Mouse (Mus musculus): ENCODE results near the gene Srgap2. TPM values are rescaled to one million over a fixed set of nuclear protein-coding genes. Genes with fewer than 3 reads are reported as not detected.

Srgap2 gene
- polyA plus RNA-seq, 1 experiment, result 0.38 TPM

GRCm38 (mm10) chr1:131417821-131418660 lies 109.1 kb downstream of the Srgap2 start:
- no peak for TF ChIP-seq TAL1 (IDR thresholded peaks at IDR 0.05; ENCODE audit: low read length)
- no peak for TF ChIP-seq GATA1 (IDR thresholded peaks at IDR 0.05; ENCODE audit: low read length)
- peaks cover 6% of the 10 kb centered on the region for H3K4me1 ChIP-seq (ENCODE audit: control insufficient read depth)
- H3K9me3 ChIP-seq (ENCODE audit: control insufficient read depth, low read length), result no peaks in the 10 kb centered on the region
- no peaks in the 10 kb centered on the region for H3K36me3 ChIP-seq (ENCODE audit: control insufficient read depth)
- H3K4me3 ChIP-seq (replicated peaks), result no peak overlapping the region
- H3K27me3 ChIP-seq (ENCODE audit: control insufficient read depth), result no peaks in the 10 kb centered on the region

GRCm38 (mm10) chr1:131417059-131417750 lies 109.9 kb downstream of the Srgap2 start:
- Histone ChIP-seq H3K9me3 (ENCODE audit: control insufficient read depth, low read length) (no peaks in the 10 kb centered on the region), H3K4me3 (replicated peaks) (no peak overlapping the region), H3K27me3 (ENCODE audit: control insufficient read depth) (no peaks in the 10 kb centered on the region), H3K36me3 (ENCODE audit: control insufficient read depth) (no peaks in the 10 kb centered on the region), H3K4me1 (ENCODE audit: control insufficient read depth) (peaks cover 6% of the 10 kb centered on the region)
- TF ChIP-seq TAL1 (IDR thresholded peaks at IDR 0.05; ENCODE audit: low read length) (no peak), GATA1 (IDR thresholded peaks at IDR 0.05; ENCODE audit: low read length) (no peak)

DNA sequence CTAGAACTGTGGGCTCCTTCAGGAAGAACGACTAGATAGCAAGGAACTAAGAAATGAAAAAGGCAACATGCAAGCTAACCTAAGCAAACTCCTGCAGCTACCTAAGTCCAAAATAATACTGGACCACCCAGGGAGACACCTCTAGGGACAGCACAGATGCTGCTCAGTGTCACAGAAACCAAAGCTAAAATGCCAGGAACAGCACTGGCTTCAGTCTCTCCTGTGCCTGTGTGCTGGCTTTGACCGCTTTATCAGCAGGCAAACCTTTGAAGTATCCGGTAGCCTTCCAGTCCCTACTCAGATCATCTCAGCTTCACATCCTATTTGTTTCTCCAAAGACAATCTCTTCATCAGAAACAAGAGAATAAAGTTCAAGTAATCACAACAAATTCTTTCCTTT lies 123.6 kb downstream of the Srgap2 start:
- no peaks in the 10 kb centered on the region for H3K27me3 ChIP-seq (ENCODE audit: control insufficient read depth)
- H3K9me3 ChIP-seq (ENCODE audit: control insufficient read depth, low read length), result no peaks in the 10 kb centered on the region
- H3K4me1 ChIP-seq (ENCODE audit: control insufficient read depth), result no peaks in the 10 kb centered on the region
- no peaks in the 10 kb centered on the region for H3K36me3 ChIP-seq (ENCODE audit: control insufficient read depth)
- H3K4me3 ChIP-seq (replicated peaks), result no peak overlapping the region
- TF ChIP-seq TAL1 (IDR thresholded peaks at IDR 0.05; ENCODE audit: low read length), result no peak
- TF ChIP-seq GATA1 (IDR thresholded peaks at IDR 0.05; ENCODE audit: low read length), result no peak

GRCm38 (mm10) chr1:131400844-131401243 lies 126.3 kb downstream of the Srgap2 start:
- Histone ChIP-seq H3K9me3 (ENCODE audit: control insufficient read depth, low read length) (no peaks in the 10 kb centered on the region), H3K4me1 (ENCODE audit: control insufficient read depth) (no peaks in the 10 kb centered on the region), H3K27me3 (ENCODE audit: control insufficient read depth) (no peaks in the 10 kb centered on the region), H3K4me3 (replicated peaks) (no peak overlapping the region), H3K36me3 (ENCODE audit: control insufficient read depth) (no peaks in the 10 kb centered on the region)
- no peak for TF ChIP-seq GATA1 (IDR thresholded peaks at IDR 0.05; ENCODE audit: low read length)
- no peak for TF ChIP-seq TAL1 (IDR thresholded peaks at IDR 0.05; ENCODE audit: low read length)

DNA sequence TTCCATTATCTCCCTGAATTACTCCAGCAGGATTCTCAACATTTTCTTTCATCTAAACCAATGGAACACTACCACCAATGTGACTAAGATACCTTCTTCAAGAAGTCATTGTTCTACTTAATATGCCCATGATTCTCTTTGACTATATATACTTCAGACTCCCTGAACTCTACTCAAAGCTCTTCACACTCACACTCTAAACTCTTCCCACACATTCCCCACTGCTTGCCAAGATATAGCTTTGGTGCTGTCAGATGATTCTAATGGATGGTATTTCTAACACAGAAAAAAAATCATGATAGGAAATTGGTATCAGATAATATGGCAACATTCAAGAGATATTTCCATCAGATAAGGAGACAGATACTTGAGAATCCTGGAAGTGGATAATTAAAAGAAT lies 129.0 kb downstream of the Srgap2 start:
- H3K4me3 ChIP-seq (replicated peaks), result no peak overlapping the region
- TF ChIP-seq TAL1 (IDR thresholded peaks at IDR 0.05; ENCODE audit: low read length), result no peak
- TF ChIP-seq GATA1 (IDR thresholded peaks at IDR 0.05; ENCODE audit: low read length), result no peak
- no peaks in the 10 kb centered on the region for H3K27me3 ChIP-seq (ENCODE audit: control insufficient read depth)
- H3K9me3 ChIP-seq (ENCODE audit: control insufficient read depth, low read length), result no peaks in the 10 kb centered on the region
- H3K4me1 ChIP-seq (ENCODE audit: control insufficient read depth), result no peaks in the 10 kb centered on the region
- no peaks in the 10 kb centered on the region for H3K36me3 ChIP-seq (ENCODE audit: control insufficient read depth)

GRCm38 (mm10) chr1:131384406-131384805 lies 142.7 kb downstream of the Srgap2 start:
- Histone ChIP-seq H3K9me3 (ENCODE audit: control insufficient read depth, low read length) (no peaks in the 10 kb centered on the region), H3K27me3 (ENCODE audit: control insufficient read depth) (no peaks in the 10 kb centered on the region), H3K4me1 (ENCODE audit: control insufficient read depth) (peaks cover 3% of the 10 kb centered on the region; the same call in 1 of the 2 replicates), H3K36me3 (ENCODE audit: control insufficient read depth) (peaks cover 5% of the 10 kb centered on the region), H3K4me3 (replicated peaks) (no peak overlapping the region)
- no peak for TF ChIP-seq TAL1 (IDR thresholded peaks at IDR 0.05; ENCODE audit: low read length)
- no peak for TF ChIP-seq GATA1 (IDR thresholded peaks at IDR 0.05; ENCODE audit: low read length)

DNA sequence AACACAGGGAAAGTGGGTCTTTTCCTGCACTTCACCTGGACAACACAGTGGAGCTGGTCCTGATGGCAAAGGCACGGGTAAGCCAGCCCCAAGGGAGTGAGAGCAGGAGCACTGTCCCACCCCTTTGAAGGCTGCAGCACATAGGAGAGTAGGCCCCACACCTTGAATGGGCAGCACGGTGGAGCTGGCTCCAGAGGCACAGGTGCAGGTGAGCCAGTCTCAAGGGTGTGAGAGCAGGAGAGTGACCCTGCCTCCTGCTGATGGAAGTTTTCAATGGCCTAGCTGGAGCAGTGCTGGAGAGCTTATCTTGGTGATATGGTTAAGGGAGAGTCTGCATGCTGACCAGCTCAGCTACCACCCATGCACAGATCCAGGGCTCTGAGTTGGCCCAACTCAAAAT lies 145.0 kb downstream of the Srgap2 start:
- Histone ChIP-seq H3K4me3 (replicated peaks) (no peak overlapping the region), H3K4me1 (ENCODE audit: control insufficient read depth) (peaks cover 3% of the 10 kb centered on the region; the same call in 1 of the 2 replicates), H3K27me3 (ENCODE audit: control insufficient read depth) (no peaks in the 10 kb centered on the region), H3K36me3 (ENCODE audit: control insufficient read depth) (peaks cover 7% of the 10 kb centered on the region), H3K9me3 (ENCODE audit: control insufficient read depth, low read length) (peaks cover 6% of the 10 kb centered on the region; the same call in 1 of the 2 replicates)
- no peak for TF ChIP-seq TAL1 (IDR thresholded peaks at IDR 0.05; ENCODE audit: low read length)
- no peak for TF ChIP-seq GATA1 (IDR thresholded peaks at IDR 0.05; ENCODE audit: low read length)

DNA sequence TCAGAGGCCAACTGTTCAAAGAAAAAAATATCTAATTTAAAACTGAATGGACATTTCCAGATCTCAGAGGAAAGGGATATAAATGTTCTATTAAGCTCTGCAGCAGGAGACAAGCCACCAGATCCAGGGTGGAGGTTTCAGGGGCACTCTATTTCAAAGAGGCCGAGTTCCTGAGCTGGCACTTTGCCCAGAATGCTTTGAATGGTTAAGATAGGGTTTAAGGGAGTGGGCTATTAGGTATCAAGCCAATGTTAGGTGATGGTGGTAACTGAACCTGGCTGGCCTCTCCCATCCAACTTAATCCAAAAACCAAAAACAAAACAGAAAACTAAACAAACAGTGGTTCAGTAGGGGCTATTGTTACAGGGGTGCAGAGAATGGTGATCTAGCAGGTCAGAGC lies 146.9 kb downstream of the Srgap2 start:
- Histone ChIP-seq H3K4me3 (replicated peaks) (no peak overlapping the region), H3K4me1 (ENCODE audit: control insufficient read depth) (peaks cover 3% of the 10 kb centered on the region; the same call in 1 of the 2 replicates), H3K36me3 (ENCODE audit: control insufficient read depth) (peaks cover 7% of the 10 kb centered on the region), H3K9me3 (ENCODE audit: control insufficient read depth, low read length) (peaks cover 6% of the 10 kb centered on the region; the same call in 1 of the 2 replicates), H3K27me3 (ENCODE audit: control insufficient read depth) (no peaks in the 10 kb centered on the region)
- TF ChIP-seq GATA1 (IDR thresholded peaks at IDR 0.05; ENCODE audit: low read length), result no peak
- TF ChIP-seq TAL1 (IDR thresholded peaks at IDR 0.05; ENCODE audit: low read length), result no peak

DNA sequence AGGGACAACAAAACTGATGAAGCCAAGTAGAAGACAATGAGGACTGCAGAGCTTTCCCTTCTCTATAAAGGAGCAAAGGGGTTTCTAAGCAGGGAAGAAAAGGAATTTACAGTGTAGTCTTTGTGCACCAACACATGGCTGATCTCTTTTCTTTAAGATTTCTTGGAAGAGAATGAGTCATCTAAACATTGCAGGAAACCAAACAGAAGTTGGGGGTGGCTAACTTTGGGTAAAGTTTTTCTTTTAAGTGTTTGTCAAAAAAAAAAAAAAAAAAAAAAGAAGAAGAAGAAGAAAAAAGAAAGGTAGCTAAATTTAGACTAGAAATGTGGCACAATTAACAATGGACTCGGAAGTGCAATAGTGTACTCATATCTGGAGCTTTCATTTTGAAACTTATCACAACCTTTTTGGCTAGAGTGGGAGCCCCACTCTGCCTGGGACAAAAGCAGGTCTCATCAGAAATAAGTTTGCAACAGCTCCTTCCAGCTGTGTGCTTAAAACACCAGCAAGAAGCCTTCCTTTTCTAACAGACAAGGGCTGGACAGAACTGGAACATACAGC lies 148.2 kb downstream of the Srgap2 start:
- peaks cover 3% of the 10 kb centered on the region; the same call in 1 of the 2 replicates for H3K4me1 ChIP-seq (ENCODE audit: control insufficient read depth)
- H3K36me3 ChIP-seq (ENCODE audit: control insufficient read depth), result peaks cover 7% of the 10 kb centered on the region
- H3K27me3 ChIP-seq (ENCODE audit: control insufficient read depth), result no peaks in the 10 kb centered on the region
- H3K9me3 ChIP-seq (ENCODE audit: control insufficient read depth, low read length), result peaks cover 6% of the 10 kb centered on the region; the same call in 1 of the 2 replicates
- no peak overlapping the region for H3K4me3 ChIP-seq (replicated peaks)
- no peak for TF ChIP-seq TAL1 (IDR thresholded peaks at IDR 0.05; ENCODE audit: low read length)
- no peak for TF ChIP-seq GATA1 (IDR thresholded peaks at IDR 0.05; ENCODE audit: low read length)

All from erythroblast, embryonic 14.5 days (primary cell).